Mouse (Mus musculus): ENCODE data around the gene Acrbp. TPM values are rescaled to one million over a fixed set of nuclear protein-coding genes. Genes with fewer than 3 reads are reported as not detected.

The Acrbp gene
- total and polyA plus RNA-seq, 2 experiments: 4.1 to 6.6 TPM

DNA sequence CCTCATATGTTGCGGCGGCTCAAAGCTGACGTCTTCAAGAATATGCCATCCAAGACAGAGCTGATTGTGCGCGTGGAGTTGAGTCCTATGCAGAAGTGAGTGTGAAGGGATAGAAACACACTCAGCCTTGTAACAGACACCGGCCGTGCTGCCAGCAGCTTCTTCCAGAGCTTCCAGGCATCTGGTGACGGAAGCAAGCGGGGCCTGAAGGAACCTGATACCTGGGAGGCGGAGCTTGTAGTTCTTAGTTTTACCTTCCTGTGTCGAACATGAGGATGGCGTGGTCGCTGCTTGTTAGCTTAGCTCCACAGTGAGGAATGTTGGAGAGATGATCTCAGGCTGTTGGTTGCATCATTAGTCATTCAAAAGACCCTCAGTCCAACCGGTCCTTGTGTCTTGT, 59.9 kb downstream of the Acrbp start:
- Histone ChIP-seq H3K36me3 (ENCODE audit: control insufficient read depth, insufficient read depth, low read length) (peaks cover 92% of the 10 kb centered on the region), H3K27me3 (ENCODE audit: control insufficient read depth, insufficient read depth, low read length) (no peaks in the 10 kb centered on the region), H3K9ac (ENCODE audit: low read depth, low read length) (no peak overlapping the region), H3K4me3 (ENCODE audit: insufficient read depth, low read depth, low read length) (no peak overlapping the region), H3K4me1 (ENCODE audit: control insufficient read depth, insufficient read depth, low read length) (no peaks in the 10 kb centered on the region), H3K27ac (replicated peaks; ENCODE audit: insufficient read depth, low read depth, low read length) (no peak overlapping the region), H3K79me2 (ENCODE audit: control insufficient read depth, insufficient read depth, low read length) (no peaks in the 10 kb centered on the region)
- 94% methylated on average over 14 of the region's 14 CpGs for WGBS
- TF ChIP-seq POLR2A (IDR thresholded peaks at IDR 0.05; ENCODE audit: extremely low read depth, insufficient read depth, low read length) (no peak), CTCF (IDR thresholded peaks at IDR 0.05; ENCODE audit: low read depth, low read length) (no peak)
- no peak for DNase-seq (ENCODE audit: extremely low read depth, low read depth, low spot score)

DNA sequence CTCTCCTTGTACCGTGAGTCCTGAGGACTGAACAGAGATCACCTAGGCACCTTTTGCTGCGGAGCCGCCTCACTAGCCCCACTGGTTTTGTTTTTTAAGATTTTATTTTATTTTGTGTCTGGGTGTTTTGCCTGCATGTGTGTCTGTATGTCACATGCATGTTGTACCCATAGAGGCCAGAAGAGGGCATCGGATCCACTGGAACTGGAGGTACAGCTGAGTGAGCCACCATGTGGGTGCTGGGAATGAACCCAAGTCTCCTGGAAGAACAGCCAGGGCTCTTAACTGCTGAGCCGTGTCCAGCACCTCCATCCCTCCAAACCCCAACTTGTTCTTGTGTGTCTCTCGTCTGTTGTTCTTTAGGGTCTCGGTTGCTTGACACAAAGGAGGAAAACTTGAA, 61.4 kb downstream of the Acrbp start:
- DNase-seq (ENCODE audit: extremely low read depth, low read depth, low spot score): peak; percentile 49
- TF ChIP-seq POLR2A (IDR thresholded peaks at IDR 0.05; ENCODE audit: extremely low read depth, insufficient read depth, low read length): no peak
- TF ChIP-seq CTCF (IDR thresholded peaks at IDR 0.05; ENCODE audit: low read depth, low read length): peak; percentile 57; the same call in 1 of the 2 replicates
- Histone ChIP-seq H3K27me3 (ENCODE audit: control insufficient read depth, insufficient read depth, low read length) (no peaks in the 10 kb centered on the region), H3K4me3 (ENCODE audit: insufficient read depth, low read depth, low read length) (no peak overlapping the region), H3K27ac (replicated peaks; ENCODE audit: insufficient read depth, low read depth, low read length) (no peak overlapping the region), H3K79me2 (ENCODE audit: control insufficient read depth, insufficient read depth, low read length) (no peaks in the 10 kb centered on the region), H3K36me3 (ENCODE audit: control insufficient read depth, insufficient read depth, low read length) (peaks cover 93% of the 10 kb centered on the region), H3K4me1 (ENCODE audit: control insufficient read depth, insufficient read depth, low read length) (no peaks in the 10 kb centered on the region), H3K9ac (ENCODE audit: low read depth, low read length) (no peak overlapping the region)
- 90% methylated on average over 7 of the region's 7 CpGs for WGBS

DNA sequence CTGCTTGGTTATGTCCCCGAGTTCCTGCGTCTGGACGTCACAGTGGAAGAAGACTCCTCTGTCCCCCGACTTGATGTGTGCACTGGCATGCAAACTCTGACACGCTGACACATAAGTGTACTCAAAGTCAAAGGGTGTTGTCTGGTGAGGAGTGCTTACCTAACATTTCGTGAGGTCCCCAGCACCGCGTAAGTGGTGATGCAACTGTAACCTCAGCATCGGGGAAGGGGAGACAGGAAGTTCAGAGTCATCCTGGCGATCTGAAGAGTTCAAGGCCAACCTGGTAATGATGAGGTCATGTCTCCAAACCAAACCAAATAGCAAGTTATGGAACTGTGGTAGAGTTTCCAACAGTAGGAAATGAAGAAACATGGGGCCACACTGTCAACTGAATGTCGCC, 63.1 kb downstream of the Acrbp start:
- Histone ChIP-seq H3K36me3 (ENCODE audit: control insufficient read depth, insufficient read depth, low read length) (peaks cover 83% of the 10 kb centered on the region), H3K27ac (replicated peaks; ENCODE audit: insufficient read depth, low read depth, low read length) (no peak overlapping the region), H3K4me1 (ENCODE audit: control insufficient read depth, insufficient read depth, low read length) (no peaks in the 10 kb centered on the region), H3K79me2 (ENCODE audit: control insufficient read depth, insufficient read depth, low read length) (no peaks in the 10 kb centered on the region), H3K9ac (ENCODE audit: low read depth, low read length) (no peak overlapping the region), H3K27me3 (ENCODE audit: control insufficient read depth, insufficient read depth, low read length) (no peaks in the 10 kb centered on the region), H3K4me3 (ENCODE audit: insufficient read depth, low read depth, low read length) (no peak overlapping the region)
- no peak for DNase-seq (ENCODE audit: extremely low read depth, low read depth, low spot score)
- WGBS: 55% methylated on average over 11 of the region's 11 CpGs
- no peak for TF ChIP-seq POLR2A (IDR thresholded peaks at IDR 0.05; ENCODE audit: extremely low read depth, insufficient read depth, low read length)
- no peak for TF ChIP-seq CTCF (IDR thresholded peaks at IDR 0.05; ENCODE audit: low read depth, low read length)

Other genes with a start within 250 kb of the Acrbp start
- gene Spsb2, start 241.0 kb upstream of the Acrbp start, total RNA-seq (2014; rRNA removed): 9.9 and 14.1 TPM in 2 replicates
- 20.1 and 21.6 TPM in 2 replicates for gene Spsb2, start 241.0 kb upstream of the Acrbp start, polyA plus RNA-seq (2012; rRNA removed)
- 422 and 433 TPM in 2 replicates for gene Tpi1, start 235.4 kb upstream of the Acrbp start, total RNA-seq (2014; rRNA removed)
- 491 and 524 TPM in 2 replicates for gene Tpi1, start 235.4 kb upstream of the Acrbp start, polyA plus RNA-seq (2012; rRNA removed)
- gene Usp5, start 220.2 kb upstream of the Acrbp start, total RNA-seq (2014; rRNA removed): 50.5 and 55.9 TPM in 2 replicates
- 47.9 and 49.3 TPM in 2 replicates for gene Usp5, start 220.2 kb upstream of the Acrbp start, polyA plus RNA-seq (2012; rRNA removed)
- gene Cdca3, start 220.1 kb upstream of the Acrbp start, total RNA-seq (2014; rRNA removed): 1.1 and 3.2 TPM in 2 replicates
- 2.1 and 2.6 TPM in 2 replicates for gene Cdca3, start 220.1 kb upstream of the Acrbp start, polyA plus RNA-seq (2012; rRNA removed)
- not detected in 2 replicates for gene Gnb3, start 209.4 kb upstream of the Acrbp start, total RNA-seq (2014; rRNA removed)
- gene Gnb3, start 209.4 kb upstream of the Acrbp start, polyA plus RNA-seq (2012; rRNA removed): not detected in 2 replicates
- 2.1 and 2.5 TPM in 2 replicates for gene P3h3, start 191.9 kb upstream of the Acrbp start, total RNA-seq (2014; rRNA removed)
- gene P3h3, start 191.9 kb upstream of the Acrbp start, polyA plus RNA-seq (2012; rRNA removed): 2.5 and 3.0 TPM in 2 replicates
- 0.09 and 0.27 TPM in 2 replicates for gene Gpr162, start 185.7 kb upstream of the Acrbp start, total RNA-seq (2014; rRNA removed)
- gene Gpr162, start 185.7 kb upstream of the Acrbp start, polyA plus RNA-seq (2012; rRNA removed): 0.42 and 0.44 TPM in 2 replicates
- gene Cd4, start 161.5 kb upstream of the Acrbp start, total RNA-seq (2014; rRNA removed): 0.27 and 0.83 TPM in 2 replicates
- 0.19 and 0.46 TPM in 2 replicates for gene Cd4, start 161.5 kb upstream of the Acrbp start, polyA plus RNA-seq (2012; rRNA removed)
- 0.09 and 0.13 TPM in 2 replicates for gene Lag3, start 138.0 kb upstream of the Acrbp start, total RNA-seq (2014; rRNA removed)
- gene Lag3, start 138.0 kb upstream of the Acrbp start, polyA plus RNA-seq (2012; rRNA removed): 0.39 and 0.67 TPM in 2 replicates
- 80.7 and 101 TPM in 2 replicates for gene Ptms, start 129.6 kb upstream of the Acrbp start, total RNA-seq (2014; rRNA removed)
- 2,256 and 3,281 TPM in 2 replicates for gene Ptms, start 129.6 kb upstream of the Acrbp start, polyA plus RNA-seq (2012; rRNA removed)
- gene Mlf2, start 118.3 kb upstream of the Acrbp start, total RNA-seq (2014; rRNA removed): 74.6 and 101 TPM in 2 replicates
- gene Mlf2, start 118.3 kb upstream of the Acrbp start, polyA plus RNA-seq (2012; rRNA removed): 265 and 285 TPM in 2 replicates
- 35.8 and 46.6 TPM in 2 replicates for gene Cops7a, start 84.2 kb upstream of the Acrbp start, total RNA-seq (2014; rRNA removed)
- 165 and 170 TPM in 2 replicates for gene Cops7a, start 84.2 kb upstream of the Acrbp start, polyA plus RNA-seq (2012; rRNA removed)
- 0.13 TPM in 1 of 2 replicates, not detected in the other for gene Pianp, start 53.0 kb upstream of the Acrbp start, total RNA-seq (2014; rRNA removed)
- gene Pianp, start 53.0 kb upstream of the Acrbp start, polyA plus RNA-seq (2012; rRNA removed): 0.77 and 1.4 TPM in 2 replicates
- 7.6 and 8.9 TPM in 2 replicates for gene Zfp384, start 40.5 kb upstream of the Acrbp start, total RNA-seq (2014; rRNA removed)
- 23.1 and 34.7 TPM in 2 replicates for gene Zfp384, start 40.5 kb upstream of the Acrbp start, polyA plus RNA-seq (2012; rRNA removed)
- 15.8 and 16.3 TPM in 2 replicates for gene Ing4, start 9.9 kb upstream of the Acrbp start, total RNA-seq (2014; rRNA removed)
- gene Ing4, start 9.9 kb upstream of the Acrbp start, polyA plus RNA-seq (2012; rRNA removed): 23.2 and 27.0 TPM in 2 replicates
- gene Lpar5, start 18.2 kb downstream of the Acrbp start, total RNA-seq (2014; rRNA removed): 0.27 TPM in 1 of 2 replicates, not detected in the other
- gene Lpar5, start 18.2 kb downstream of the Acrbp start, polyA plus RNA-seq (2012; rRNA removed): 0.42 and 1.2 TPM in 2 replicates
- 30.0 and 30.5 TPM in 2 replicates for gene Chd4, start 46.3 kb downstream of the Acrbp start, total RNA-seq (2014; rRNA removed)
- 14.0 and 14.4 TPM in 2 replicates for gene Chd4, start 46.3 kb downstream of the Acrbp start, polyA plus RNA-seq (2012; rRNA removed)
- 8.2 and 9.7 TPM in 2 replicates for gene Nop2, start 82.2 kb downstream of the Acrbp start, total RNA-seq (2014; rRNA removed)
- gene Nop2, start 82.2 kb downstream of the Acrbp start, polyA plus RNA-seq (2012; rRNA removed): 7.7 and 11.0 TPM in 2 replicates
- 2.5 and 2.6 TPM in 2 replicates for gene Iffo1, start 95.6 kb downstream of the Acrbp start, total RNA-seq (2014; rRNA removed)
- 7.5 and 9.9 TPM in 2 replicates for gene Iffo1, start 95.6 kb downstream of the Acrbp start, polyA plus RNA-seq (2012; rRNA removed)
- 1,072 and 1,474 TPM in 2 replicates for gene Gapdh, start 116.8 kb downstream of the Acrbp start, total RNA-seq (2014; rRNA removed)
- gene Gapdh, start 116.8 kb downstream of the Acrbp start, polyA plus RNA-seq (2012; rRNA removed): 2,601 and 2,951 TPM in 2 replicates
- gene Ncapd2, start 142.0 kb downstream of the Acrbp start, total RNA-seq (2014; rRNA removed): 2.4 and 4.6 TPM in 2 replicates
- 3.5 and 5.3 TPM in 2 replicates for gene Ncapd2, start 142.0 kb downstream of the Acrbp start, polyA plus RNA-seq (2012; rRNA removed)
- 43.0 and 44.0 TPM in 2 replicates for gene Mrpl51, start 142.1 kb downstream of the Acrbp start, total RNA-seq (2014; rRNA removed)
- 69.8 and 72.4 TPM in 2 replicates for gene Mrpl51, start 142.1 kb downstream of the Acrbp start, polyA plus RNA-seq (2012; rRNA removed)
- gene Vamp1, start 165.9 kb downstream of the Acrbp start, total RNA-seq (2014; rRNA removed): 1.5 and 2.0 TPM in 2 replicates
- 3.8 and 5.5 TPM in 2 replicates for gene Vamp1, start 165.9 kb downstream of the Acrbp start, polyA plus RNA-seq (2012; rRNA removed)
- 15.0 and 16.5 TPM in 2 replicates for gene Tapbpl, start 182.2 kb downstream of the Acrbp start, total RNA-seq (2014; rRNA removed)
- gene Tapbpl, start 182.2 kb downstream of the Acrbp start, polyA plus RNA-seq (2012; rRNA removed): 18.2 and 19.0 TPM in 2 replicates
- gene Cd27, start 187.3 kb downstream of the Acrbp start, total RNA-seq (2014; rRNA removed): 0.47 and 0.65 TPM in 2 replicates
- 0.60 and 0.87 TPM in 2 replicates for gene Cd27, start 187.3 kb downstream of the Acrbp start, polyA plus RNA-seq (2012; rRNA removed)
- not detected in 2 replicates for gene Tuba3a, start 236.4 kb downstream of the Acrbp start, total RNA-seq (2014; rRNA removed)
- 0.12 TPM in 1 of 2 replicates, not detected in the other for gene Tuba3a, start 236.4 kb downstream of the Acrbp start, polyA plus RNA-seq (2012; rRNA removed)